Mouse (Mus musculus): ENCODE results near the gene Tmem106b. TPM values are rescaled to one million over a fixed set of nuclear protein-coding genes. Genes with fewer than 3 reads are reported as not detected.

Tmem106b gene
- total and polyA plus RNA-seq, 2 experiments from 2014 or later, result 51.9 to 64.5 TPM

DNA sequence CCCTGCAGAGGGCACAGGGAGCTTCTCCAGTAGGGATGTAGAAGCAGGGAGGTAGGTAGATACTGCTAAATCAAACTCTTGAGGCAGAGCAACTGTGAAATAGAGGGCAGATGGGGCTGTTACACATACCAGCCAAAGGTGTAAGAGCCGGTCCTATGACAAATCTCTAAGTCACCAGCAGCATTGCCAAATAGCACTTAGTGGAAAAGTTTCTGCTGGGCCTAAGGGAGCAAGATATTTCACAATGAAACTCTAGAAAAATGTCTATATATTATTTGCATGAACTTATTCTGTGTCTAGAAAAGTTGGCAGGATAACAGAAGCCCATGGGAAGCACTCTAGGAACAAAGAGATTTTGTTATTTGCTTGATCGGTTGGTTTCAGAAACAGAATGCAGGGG lies 4.3 kb downstream of the Tmem106b start:
- H3K4me1 ChIP-seq (ENCODE audit: control insufficient read depth, insufficient read depth), result peaks cover 3% of the 10 kb centered on the region; the same call in 1 of the 2 replicates
- H3K9me3 ChIP-seq (replicated peaks; ENCODE audit: control insufficient read depth, low read length), result no peaks in the 10 kb centered on the region
- peaks cover 61% of the 10 kb centered on the region for H3K36me3 ChIP-seq (replicated peaks; ENCODE audit: control insufficient read depth, insufficient read depth, low read length)
- DNase-seq (ENCODE audit: low spot score), result no peak
- WGBS, result 63% methylated on average over 2 of the region's 2 CpGs
- no peak for TF ChIP-seq CTCF (IDR thresholded peaks at IDR 0.05; ENCODE audit: low read depth)
- no peak for TF ChIP-seq EP300 (IDR thresholded peaks at IDR 0.05; ENCODE audit: low read depth)
- H3K27me3 ChIP-seq (ENCODE audit: control insufficient read depth, insufficient read depth, low read length), result no peaks in the 10 kb centered on the region
- H3K4me3 ChIP-seq (ENCODE audit: low read depth, low read length), result no peak overlapping the region
- no peak overlapping the region for H3K4me2 ChIP-seq (ENCODE audit: low read depth, low read length)
- ATAC-seq (ENCODE audit: insufficient read depth, low read depth), result no peak
- no peak overlapping the region for H3K9ac ChIP-seq (replicated peaks; ENCODE audit: low read depth, low read length)
- no peak overlapping the region for H3K27ac ChIP-seq (ENCODE audit: low read depth)

DNA sequence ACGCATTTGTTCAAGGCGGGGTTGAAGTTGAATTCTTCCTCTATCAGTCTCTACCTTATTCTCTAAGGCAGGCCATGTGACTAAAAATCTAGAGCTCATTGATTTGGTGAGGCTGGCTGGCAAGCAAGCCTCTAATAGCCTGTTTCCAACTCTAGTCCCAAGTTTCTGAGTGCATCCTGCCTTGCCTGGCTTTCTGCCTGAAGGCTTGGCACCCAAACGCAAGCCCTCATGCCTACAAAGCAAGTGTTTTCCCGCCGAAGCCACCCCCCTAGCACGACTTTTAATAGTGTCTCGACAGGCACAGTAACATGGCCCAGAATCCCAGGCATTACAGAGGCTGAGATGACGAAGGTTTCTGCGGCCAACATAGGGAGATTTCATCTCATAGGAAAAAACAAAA lies 13.3 kb downstream of the Tmem106b start:
- ATAC-seq (ENCODE audit: insufficient read depth, low read depth) (no peak), DNase-seq (ENCODE audit: low spot score) (no peak)
- no peaks in the 10 kb centered on the region for H3K4me1 ChIP-seq (ENCODE audit: control insufficient read depth, insufficient read depth)
- H3K9ac ChIP-seq (replicated peaks; ENCODE audit: low read depth, low read length), result no peak overlapping the region
- peaks cover 73% of the 10 kb centered on the region for H3K36me3 ChIP-seq (replicated peaks; ENCODE audit: control insufficient read depth, insufficient read depth, low read length)
- H3K4me2 ChIP-seq (ENCODE audit: low read depth, low read length), result no peak overlapping the region
- H3K27me3 ChIP-seq (ENCODE audit: control insufficient read depth, insufficient read depth, low read length), result no peaks in the 10 kb centered on the region
- H3K9me3 ChIP-seq (replicated peaks; ENCODE audit: control insufficient read depth, low read length), result no peaks in the 10 kb centered on the region
- TF ChIP-seq EP300 (IDR thresholded peaks at IDR 0.05; ENCODE audit: low read depth) (no peak), CTCF (IDR thresholded peaks at IDR 0.05; ENCODE audit: low read depth) (no peak)
- 79% methylated on average over 9 of the region's 9 CpGs for WGBS
- H3K4me3 ChIP-seq (ENCODE audit: low read depth, low read length), result no peak overlapping the region
- H3K27ac ChIP-seq (ENCODE audit: low read depth), result no peak overlapping the region

DNA sequence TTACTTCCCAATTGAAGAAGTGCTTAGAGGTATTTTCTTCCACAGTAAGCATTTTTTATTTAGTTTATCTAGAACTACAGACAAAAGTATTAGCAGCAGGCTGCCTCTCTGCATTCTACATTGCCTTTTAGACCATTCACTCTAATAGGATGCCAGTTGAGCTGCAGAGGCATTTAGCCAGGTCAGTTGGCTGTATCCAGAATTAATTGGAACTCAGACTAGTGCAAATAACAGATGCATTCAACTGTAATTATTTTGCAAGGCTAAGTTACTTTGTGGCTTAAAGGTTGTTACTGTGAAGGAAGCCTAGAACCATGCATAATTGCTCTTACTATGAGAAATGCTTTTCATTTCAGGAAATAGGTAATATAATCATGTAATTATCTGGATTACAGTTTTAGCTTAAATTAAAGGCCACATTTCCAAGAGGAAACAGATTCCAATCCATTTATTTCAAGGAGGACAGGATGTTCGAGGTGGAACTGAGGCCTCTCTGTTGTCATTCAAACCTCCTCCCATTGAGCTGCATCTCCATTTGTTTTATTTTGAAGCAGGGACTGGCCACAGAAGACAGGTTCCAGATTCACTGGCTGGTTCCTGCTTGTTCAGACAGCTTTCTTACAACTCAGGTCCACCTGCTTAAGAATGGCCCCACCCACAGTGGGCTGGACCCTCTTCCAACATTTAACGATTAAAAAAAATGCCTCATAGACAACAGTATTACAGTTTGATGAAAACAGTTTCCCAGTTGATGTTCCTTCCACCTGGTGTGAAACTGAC lies 27.3 kb downstream of the Tmem106b start:
- Histone ChIP-seq H3K27me3 (ENCODE audit: control insufficient read depth, insufficient read depth, low read length) (no peaks in the 10 kb centered on the region), H3K9ac (replicated peaks; ENCODE audit: low read depth, low read length) (no peak overlapping the region), H3K4me3 (ENCODE audit: low read depth, low read length) (no peak overlapping the region), H3K27ac (ENCODE audit: low read depth) (no peak overlapping the region), H3K4me2 (ENCODE audit: low read depth, low read length) (no peak overlapping the region), H3K4me1 (ENCODE audit: control insufficient read depth, insufficient read depth) (no peaks in the 10 kb centered on the region), H3K9me3 (replicated peaks; ENCODE audit: control insufficient read depth, low read length) (no peaks in the 10 kb centered on the region), H3K36me3 (replicated peaks; ENCODE audit: control insufficient read depth, insufficient read depth, low read length) (no peaks in the 10 kb centered on the region)
- ATAC-seq (ENCODE audit: insufficient read depth, low read depth) (no peak), DNase-seq (ENCODE audit: low spot score) (no peak)
- 75% methylated on average over 2 of the region's 2 CpGs for WGBS
- TF ChIP-seq EP300 (IDR thresholded peaks at IDR 0.05; ENCODE audit: low read depth) (no peak), CTCF (IDR thresholded peaks at IDR 0.05; ENCODE audit: low read depth) (no peak)

DNA sequence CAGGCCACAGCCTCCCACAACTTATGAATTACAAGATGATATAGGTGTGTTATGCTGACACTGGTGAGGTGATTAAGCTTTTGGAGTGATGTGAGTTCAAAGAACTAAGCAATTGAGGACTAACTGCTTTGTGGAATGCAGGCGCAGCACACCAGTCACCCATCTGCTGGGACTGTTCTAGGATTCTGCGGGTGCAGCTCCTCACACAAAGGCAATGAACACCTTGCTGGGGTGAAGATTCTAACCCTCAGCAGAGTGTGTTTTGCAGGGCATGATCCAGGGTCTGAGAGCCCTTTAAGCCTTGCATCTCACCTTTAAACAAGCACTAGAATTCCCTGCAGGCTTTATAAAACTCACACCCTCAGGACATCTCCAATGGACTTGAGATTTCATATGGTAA lies 30.6 kb downstream of the Tmem106b start:
- Histone ChIP-seq H3K9me3 (replicated peaks; ENCODE audit: control insufficient read depth, low read length) (no peaks in the 10 kb centered on the region), H3K36me3 (replicated peaks; ENCODE audit: control insufficient read depth, insufficient read depth, low read length) (no peaks in the 10 kb centered on the region), H3K4me2 (ENCODE audit: low read depth, low read length) (no peak overlapping the region), H3K27ac (ENCODE audit: low read depth) (no peak overlapping the region), H3K4me1 (ENCODE audit: control insufficient read depth, insufficient read depth) (no peaks in the 10 kb centered on the region), H3K4me3 (ENCODE audit: low read depth, low read length) (no peak overlapping the region), H3K27me3 (ENCODE audit: control insufficient read depth, insufficient read depth, low read length) (no peaks in the 10 kb centered on the region), H3K9ac (replicated peaks; ENCODE audit: low read depth, low read length) (no peak overlapping the region)
- ATAC-seq (ENCODE audit: insufficient read depth, low read depth) (no peak), DNase-seq (ENCODE audit: low spot score) (no peak)
- WGBS, result 82% methylated on average over 2 of the region's 2 CpGs
- TF ChIP-seq EP300 (IDR thresholded peaks at IDR 0.05; ENCODE audit: low read depth) (no peak), CTCF (IDR thresholded peaks at IDR 0.05; ENCODE audit: low read depth) (no peak)

DNA sequence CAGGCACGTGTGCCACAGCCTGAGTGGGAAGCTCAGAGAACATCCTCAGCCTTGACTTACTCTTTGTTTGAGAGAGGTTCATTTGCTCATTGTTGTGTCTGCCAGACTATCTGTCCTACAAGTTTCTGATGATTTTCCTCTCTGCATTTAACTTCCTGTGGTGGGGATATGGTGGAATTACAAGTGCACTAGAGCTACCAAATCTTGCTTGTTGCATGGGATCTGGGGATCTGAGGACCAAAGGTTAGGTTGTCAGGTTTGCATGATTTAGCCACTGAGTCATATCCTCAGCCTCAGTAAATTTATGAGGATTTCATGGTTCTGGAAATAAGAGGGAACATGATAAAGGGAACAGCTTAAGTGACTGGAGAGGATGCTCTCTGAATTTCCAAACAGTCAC lies 39.1 kb downstream of the Tmem106b start:
- H3K4me3 ChIP-seq (ENCODE audit: low read depth, low read length), result no peak overlapping the region
- no peaks in the 10 kb centered on the region for H3K9me3 ChIP-seq (replicated peaks; ENCODE audit: control insufficient read depth, low read length)
- 50% methylated on average over 1 of the region's 1 CpGs for WGBS
- DNase-seq (ENCODE audit: low spot score), result no peak
- H3K9ac ChIP-seq (replicated peaks; ENCODE audit: low read depth, low read length), result no peak overlapping the region
- no peak for ATAC-seq (ENCODE audit: insufficient read depth, low read depth)
- no peak overlapping the region for H3K4me2 ChIP-seq (ENCODE audit: low read depth, low read length)
- H3K36me3 ChIP-seq (replicated peaks; ENCODE audit: control insufficient read depth, insufficient read depth, low read length), result no peaks in the 10 kb centered on the region
- no peak overlapping the region for H3K27ac ChIP-seq (ENCODE audit: low read depth)
- H3K4me1 ChIP-seq (ENCODE audit: control insufficient read depth, insufficient read depth), result no peaks in the 10 kb centered on the region
- H3K27me3 ChIP-seq (ENCODE audit: control insufficient read depth, insufficient read depth, low read length), result no peaks in the 10 kb centered on the region
- TF ChIP-seq EP300 (IDR thresholded peaks at IDR 0.05; ENCODE audit: low read depth) (no peak), CTCF (IDR thresholded peaks at IDR 0.05; ENCODE audit: low read depth) (no peak)

DNA sequence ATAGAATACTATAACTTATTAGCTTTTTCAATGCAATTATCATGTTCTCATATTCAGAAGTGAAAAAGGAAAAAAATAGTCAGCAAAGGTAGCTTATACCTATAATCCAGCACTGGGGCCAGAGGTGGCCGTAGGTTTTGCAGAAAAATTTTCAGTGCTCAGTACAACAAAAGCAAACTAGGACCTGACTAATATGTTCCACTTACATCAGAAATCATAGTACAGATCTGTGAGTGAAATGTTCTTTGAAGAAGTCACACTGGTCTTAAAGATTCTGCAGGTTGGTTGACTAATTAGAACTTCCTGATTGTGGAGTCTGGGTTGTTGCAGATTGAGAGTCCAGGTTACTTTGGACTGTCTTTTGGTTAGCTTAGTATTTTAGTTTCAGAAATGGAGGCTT lies 67.7 kb downstream of the Tmem106b start:
- 89% methylated on average over 1 of the region's 1 CpGs for WGBS
- ATAC-seq (ENCODE audit: insufficient read depth, low read depth) (no peak), DNase-seq (ENCODE audit: low spot score) (no peak)
- H3K4me3 ChIP-seq (ENCODE audit: low read depth, low read length), result no peak overlapping the region
- no peaks in the 10 kb centered on the region for H3K9me3 ChIP-seq (replicated peaks; ENCODE audit: control insufficient read depth, low read length)
- no peak overlapping the region for H3K27ac ChIP-seq (ENCODE audit: low read depth)
- no peak overlapping the region for H3K9ac ChIP-seq (replicated peaks; ENCODE audit: low read depth, low read length)
- H3K36me3 ChIP-seq (replicated peaks; ENCODE audit: control insufficient read depth, insufficient read depth, low read length), result no peaks in the 10 kb centered on the region
- H3K27me3 ChIP-seq (ENCODE audit: control insufficient read depth, insufficient read depth, low read length), result no peaks in the 10 kb centered on the region
- H3K4me2 ChIP-seq (ENCODE audit: low read depth, low read length), result no peak overlapping the region
- H3K4me1 ChIP-seq (ENCODE audit: control insufficient read depth, insufficient read depth), result no peaks in the 10 kb centered on the region
- TF ChIP-seq CTCF (IDR thresholded peaks at IDR 0.05; ENCODE audit: low read depth) (no peak), EP300 (IDR thresholded peaks at IDR 0.05; ENCODE audit: low read depth) (no peak)

Other genes starting within 250 kb of the Tmem106b start
- gene Vwde, start 155.2 kb downstream of the Tmem106b start, total RNA-seq (2014; rRNA removed; ENCODE audit: low replicate concordance), result not detected in 2 replicates
- not detected in 2 replicates for gene Vwde, start 155.2 kb downstream of the Tmem106b start, polyA plus RNA-seq (2015; fragmentation: Nextera tagmentation; extraction: Ambion mirVana)